Mouse (Mus musculus) embryonic facial prominence, embryonic 14.5 days (tissue): Measurements from ENCODE around the gene Zswim7. TPM values are rescaled to one million over a fixed set of nuclear protein-coding genes. Genes with fewer than 3 reads are reported as not detected.

Experiments
- ATAC-seq: fragments of 200-750 bp; cut with Nextera tagmentation; 2 replicates; pipeline ENCODE4 v1.8.0; 2017; ENCODE audit warnings: low read depth, moderate number of reproducible peaks, moderate TSS enrichment
- DNase-seq: peaks from one replicate; pipeline ENCODE4 v3.0.0-alpha.2; 2015; ENCODE audit warnings: low spot score
- H3K27ac ChIP-seq: fragments of 300-500 bp; sonication (generic); replicated peaks from 2 replicates; pipeline ENCODE4 v1.5.1; 2014; ENCODE audit warnings: low read depth, mild to moderate bottlenecking, low read length, moderate library complexity
- H3K27me3 ChIP-seq: fragments of 300-500 bp; sonication (generic); replicated peaks from 2 replicates; pipeline ENCODE4 v1.6.1; 2014; ENCODE audit warnings: low read length; ENCODE audit not compliant: control insufficient read depth, insufficient read depth
- H3K36me3 ChIP-seq: fragments of 300-500 bp; sonication (generic); 2 replicates; pipeline ENCODE4 v1.6.1; 2014; ENCODE audit warnings: low read length, mixed read lengths; ENCODE audit not compliant: control insufficient read depth, insufficient read depth
- H3K4me1 ChIP-seq: fragments of 300-500 bp; sonication (generic); 2 replicates; pipeline ENCODE4 v1.6.1; 2014; ENCODE audit warnings: antibody characterized with exemption, low read length; ENCODE audit not compliant: control insufficient read depth, insufficient read depth
- H3K4me2 ChIP-seq: fragments of 300-500 bp; sonication (generic); 2 replicates; pipeline ENCODE4 v1.6.1; 2014; ENCODE audit warnings: low read depth, mild to moderate bottlenecking, low read length, moderate library complexity, mixed read lengths
- H3K4me3 ChIP-seq: fragments of 300-500 bp; sonication (generic); 2 replicates; pipeline ENCODE4 v1.5.1; 2014; ENCODE audit warnings: low read depth, mild to moderate bottlenecking, low read length
- H3K9ac ChIP-seq: fragments of 300-500 bp; sonication (generic); 2 replicates; pipeline ENCODE4 v1.6.1; 2014; ENCODE audit warnings: low read depth, mild to moderate bottlenecking, low read length, moderate library complexity, mixed read lengths
- H3K9me3 ChIP-seq: fragments of 300-500 bp; sonication (generic); 2 replicates; pipeline ENCODE4 v1.6.1; 2016; ENCODE audit warnings: low read length; ENCODE audit not compliant: control insufficient read depth
- WGBS: fragments of 180-500 bp; shearing (Covaris S2); extraction: QIAGEN DNeasy Blood & Tissue Kit; methylation state at CpG from one replicate; pipeline ENCODE4 v1.1.7; 2014; 5-methylcytosine and 5-hydroxymethylcytosine counted together
- polyA plus RNA-seq: library from polyadenylated mRNA; unstranded; fragments of >200 nt; fragmentation: Nextera tagmentation; extraction: Ambion mirVana; gene quantifications from 2 replicates; pipeline ENCODE4 v1.2.1, GENCODE M21; 2014

Gene Zswim7
- polyA plus RNA-seq, 1 experiment from 2014 or later = 25.2 TPM

DNA sequence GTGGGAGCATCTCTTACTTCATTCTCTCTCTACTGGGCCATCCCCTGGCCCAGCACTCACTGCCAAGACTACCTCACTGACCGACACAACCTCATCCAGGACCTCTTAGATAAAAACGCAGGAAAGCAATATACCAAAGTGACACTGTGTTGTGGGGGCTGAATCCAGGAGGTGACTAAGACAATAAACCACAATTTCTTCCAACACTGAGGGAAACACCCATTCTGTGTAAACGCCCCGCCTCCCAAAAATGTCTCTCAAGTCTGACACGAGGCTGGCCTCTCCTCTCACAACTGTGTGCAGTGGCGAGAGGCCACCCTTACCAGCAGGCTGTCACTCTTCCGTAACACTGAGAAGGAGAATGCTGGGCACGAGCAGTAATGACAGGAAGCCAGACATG lies 12.8 kb downstream of the Zswim7 start:
- H3K4me2 ChIP-seq = no peak overlapping the region
- H3K27ac ChIP-seq = no peak overlapping the region
- H3K9ac ChIP-seq = no peak overlapping the region
- H3K4me3 ChIP-seq = no peak overlapping the region
- WGBS = 67% methylated on average over 8 of the region's 8 CpGs
- 0 out of 2 replicates have a peak, but pooled peaks cover 6% of the 10 kb centered on the region for H3K36me3 ChIP-seq
- H3K4me1 ChIP-seq = peaks cover 10% of the 10 kb centered on the region; the same call in 1 of the 2 replicates
- no peaks in the 10 kb centered on the region for H3K9me3 ChIP-seq
- no peak for ATAC-seq
- H3K27me3 ChIP-seq = no peaks in the 10 kb centered on the region
- no peak for DNase-seq

- H3K27ac ChIP-seq = no peak overlapping the region
- 64% methylated on average over 17 of the region's 17 CpGs for WGBS
- no peak for DNase-seq
- no peak overlapping the region for H3K4me2 ChIP-seq
- H3K4me1 ChIP-seq = peaks cover 10% of the 10 kb centered on the region; the same call in 1 of the 2 replicates
- H3K9me3 ChIP-seq = no peaks in the 10 kb centered on the region
- no peak for ATAC-seq
- no peak overlapping the region for H3K9ac ChIP-seq
- no peaks in the 10 kb centered on the region for H3K27me3 ChIP-seq
- H3K4me3 ChIP-seq = no peak overlapping the region
- 0 out of 2 replicates have a peak, but pooled peaks cover 6% of the 10 kb centered on the region for H3K36me3 ChIP-seq
These were observed 14.5 kb downstream of the Zswim7 start for GRCm38 (mm10) chr11:62266466-62267214.

DNA sequence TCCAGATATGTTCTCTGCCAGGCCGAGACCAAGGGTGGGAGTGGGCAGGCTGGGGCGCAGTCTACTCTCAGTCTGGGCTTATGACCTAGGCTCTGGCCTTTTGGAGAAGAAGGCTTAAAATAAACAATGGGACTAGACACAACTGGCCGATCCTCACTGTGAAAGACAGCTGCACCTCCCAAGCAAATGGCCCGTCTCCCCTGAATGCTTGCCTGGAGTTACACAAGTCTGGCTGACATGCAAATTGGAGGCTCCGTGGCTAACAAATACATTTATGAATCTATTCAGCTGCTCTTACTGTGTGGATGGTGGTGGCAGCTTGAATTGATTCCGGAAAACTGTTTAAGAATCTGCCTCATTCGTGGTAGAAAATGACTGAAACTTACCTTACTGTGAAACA lies 15.5 kb downstream of the Zswim7 start:
- no peak for DNase-seq
- peaks cover 5% of the 10 kb centered on the region; the same call in 1 of the 2 replicates for H3K4me1 ChIP-seq

DNA sequence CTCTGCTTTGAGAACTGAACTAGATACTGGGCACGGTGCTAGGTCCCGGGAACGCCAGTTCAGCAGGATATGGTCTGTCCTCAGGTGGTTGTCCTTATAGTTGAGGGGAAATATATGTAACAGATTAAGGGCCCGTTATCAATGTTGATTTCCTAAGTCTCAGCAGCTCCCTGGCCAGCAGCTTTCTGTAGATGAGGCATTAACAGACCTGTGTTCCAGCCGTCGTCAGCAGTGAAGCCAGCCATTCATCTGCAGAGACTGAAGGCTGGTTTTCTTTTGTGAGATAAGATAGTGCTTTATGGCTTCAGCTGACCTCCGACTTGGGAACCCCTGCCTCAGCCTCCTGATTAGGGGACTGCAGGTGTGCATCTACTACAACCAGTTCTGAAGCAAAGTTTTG lies 17.2 kb downstream of the Zswim7 start:
- Histone ChIP-seq H3K9me3 (no peaks in the 10 kb centered on the region), H3K36me3 (0 out of 2 replicates have a peak, but pooled peaks cover 6% of the 10 kb centered on the region), H3K4me1 (0 out of 2 replicates have a peak, but pooled peaks cover 3% of the 10 kb centered on the region), H3K9ac (no peak overlapping the region), H3K27me3 (no peaks in the 10 kb centered on the region), H3K27ac (no peak overlapping the region), H3K4me2 (no peak overlapping the region), H3K4me3 (no peak overlapping the region)
- DNase-seq (no peak), ATAC-seq (no peak)
- 81% methylated on average over 7 of the region's 7 CpGs for WGBS

More for the DNA sequence above, 15.5 kb downstream of the Zswim7 start:
- Histone ChIP-seq H3K9ac (no peak overlapping the region), H3K27ac (no peak overlapping the region), H3K36me3 (0 out of 2 replicates have a peak, but pooled peaks cover 6% of the 10 kb centered on the region), H3K9me3 (no peaks in the 10 kb centered on the region), H3K27me3 (no peaks in the 10 kb centered on the region), H3K4me3 (no peak overlapping the region), H3K4me2 (no peak overlapping the region)
- no peak for ATAC-seq
- 69% methylated on average over 7 of the region's 7 CpGs for WGBS

DNA sequence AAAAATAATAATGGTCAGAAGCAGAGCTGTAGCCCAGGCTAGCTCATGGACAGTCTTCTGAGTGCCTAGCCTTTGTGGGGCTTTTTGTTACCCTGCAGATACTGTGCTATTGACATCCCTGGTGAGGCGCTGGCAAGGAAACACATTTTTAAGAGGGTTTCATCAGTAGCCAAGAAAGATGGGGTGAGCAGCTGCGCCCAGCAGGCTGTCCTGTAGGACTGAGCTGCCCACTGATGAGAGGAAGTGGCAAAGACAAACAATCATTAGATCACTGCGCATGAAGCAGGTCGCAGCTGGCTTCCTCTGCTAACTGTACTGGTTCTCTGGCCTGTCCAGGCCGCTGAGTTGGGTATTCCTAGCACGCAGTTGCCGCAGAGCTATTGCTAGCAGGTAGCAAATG lies 17.6 kb downstream of the Zswim7 start:
- no peak overlapping the region for H3K27ac ChIP-seq
- no peak overlapping the region for H3K4me2 ChIP-seq
- H3K27me3 ChIP-seq = no peaks in the 10 kb centered on the region
- H3K9me3 ChIP-seq = no peaks in the 10 kb centered on the region
- H3K4me1 ChIP-seq = 0 out of 2 replicates have a peak, but pooled peaks cover 3% of the 10 kb centered on the region
- 70% methylated on average over 7 of the region's 7 CpGs for WGBS
- ATAC-seq (no peak), DNase-seq (no peak)
- 0 out of 2 replicates have a peak, but pooled peaks cover 6% of the 10 kb centered on the region for H3K36me3 ChIP-seq
- no peak overlapping the region for H3K9ac ChIP-seq
- no peak overlapping the region for H3K4me3 ChIP-seq

DNA sequence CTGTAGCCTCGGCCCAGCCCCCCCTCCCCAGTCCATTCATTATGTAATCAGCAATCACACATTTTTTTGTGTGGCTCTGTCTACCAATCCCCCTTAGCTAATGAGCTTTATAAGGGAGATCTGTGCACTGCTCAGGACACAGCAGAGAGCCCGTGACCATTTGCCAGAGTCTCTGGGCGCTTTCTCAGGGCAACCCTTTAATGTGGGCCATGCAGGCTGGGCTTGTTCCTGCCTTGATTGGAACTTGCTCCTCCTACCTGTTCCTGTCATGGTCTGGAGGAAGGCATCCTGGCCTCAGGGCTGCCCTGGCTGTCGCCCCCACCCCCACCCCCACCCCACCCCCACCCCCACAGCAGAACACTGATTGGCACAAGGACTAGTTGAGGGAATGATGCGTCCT lies 22.0 kb downstream of the Zswim7 start:
- 0 out of 2 replicates have a peak, but pooled peaks cover 3% of the 10 kb centered on the region for H3K4me1 ChIP-seq
- H3K4me3 ChIP-seq = no peak overlapping the region
- no peak overlapping the region for H3K27ac ChIP-seq
- H3K27me3 ChIP-seq = no peaks in the 10 kb centered on the region
- DNase-seq = no peak
- no peaks in the 10 kb centered on the region for H3K36me3 ChIP-seq
- WGBS = 46% methylated on average over 5 of the region's 5 CpGs
- H3K9me3 ChIP-seq = no peaks in the 10 kb centered on the region
- no peak overlapping the region for H3K4me2 ChIP-seq
- no peak overlapping the region for H3K9ac ChIP-seq
- no peak for ATAC-seq

DNA sequence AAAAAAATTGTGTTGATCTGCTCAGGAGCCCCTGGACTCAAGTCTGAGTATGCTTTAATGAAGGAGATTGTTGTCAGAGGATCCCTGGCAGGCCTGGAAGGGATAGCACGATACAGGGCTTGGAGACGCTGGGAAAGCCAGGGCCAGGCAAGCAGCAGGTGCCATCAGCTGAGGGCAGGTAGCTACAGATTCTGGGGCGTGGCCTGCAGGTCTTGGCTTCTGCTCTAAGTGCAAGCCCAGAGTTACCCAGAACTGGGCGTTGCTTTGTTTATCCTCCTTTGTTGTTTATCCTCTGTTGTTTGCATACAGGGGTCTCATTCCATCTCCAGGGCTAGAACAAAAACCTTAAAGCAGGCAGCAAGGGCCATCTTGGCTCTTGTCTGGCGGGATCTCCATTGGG lies 27.8 kb downstream of the Zswim7 start:
- 57% methylated on average over 5 of the region's 5 CpGs for WGBS
- no peaks in the 10 kb centered on the region for H3K9me3 ChIP-seq
- H3K27ac ChIP-seq = no peak overlapping the region
- H3K27me3 ChIP-seq = no peaks in the 10 kb centered on the region
- no peak overlapping the region for H3K4me3 ChIP-seq
- no peak for ATAC-seq
- DNase-seq = no peak
- H3K4me2 ChIP-seq = no peak overlapping the region
- no peaks in the 10 kb centered on the region for H3K36me3 ChIP-seq
- peaks cover 17% of the 10 kb centered on the region for H3K4me1 ChIP-seq
- no peak overlapping the region for H3K9ac ChIP-seq

DNA sequence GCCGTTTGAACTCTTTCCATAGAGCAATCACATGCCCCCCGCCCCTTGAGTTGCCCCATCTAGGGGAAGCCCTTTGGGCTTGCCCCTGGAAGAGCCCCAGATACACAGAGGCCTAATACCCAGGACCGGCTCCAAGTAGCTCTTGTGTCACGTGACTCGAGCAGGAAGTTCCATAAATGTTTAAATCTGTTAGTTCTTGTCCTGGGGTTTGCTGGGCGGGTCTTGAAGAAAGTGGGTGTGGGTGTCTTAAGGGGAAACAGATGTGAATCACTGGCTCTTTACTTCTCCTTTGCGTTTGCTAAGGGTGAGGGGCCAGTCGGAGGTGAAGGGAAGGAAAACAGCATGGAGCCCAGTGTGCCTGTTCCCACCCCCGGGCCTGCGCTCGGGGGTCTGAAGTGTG lies 30.1 kb downstream of the Zswim7 start:
- H3K36me3 ChIP-seq = no peaks in the 10 kb centered on the region
- DNase-seq = peak; percentile 94
- peaks cover 17% of the 10 kb centered on the region for H3K4me1 ChIP-seq
- peak overlapping the region; percentile 98 for H3K4me2 ChIP-seq
- 9% methylated on average over 11 of the region's 11 CpGs for WGBS
- peak overlapping the region; percentile 31 for H3K9ac ChIP-seq
- H3K4me3 ChIP-seq = peak overlapping the region; percentile 65
- ATAC-seq = peak; percentile 56
- H3K9me3 ChIP-seq = no peaks in the 10 kb centered on the region
- H3K27me3 ChIP-seq = no peaks in the 10 kb centered on the region
- H3K27ac ChIP-seq = peak overlapping the region; percentile 67
